Mouse (Mus musculus): Measurements from ENCODE around the gene Ssh1. TPM values are rescaled to one million over a fixed set of nuclear protein-coding genes. Genes with fewer than 3 reads are reported as not detected.

Ssh1 gene
- total and polyA plus RNA-seq, 2 experiments from 2014 or later = 6.8 to 10.0 TPM

- no peak for DNase-seq (ENCODE audit: low spot score)
- Histone ChIP-seq H3K4me2 (ENCODE audit: low read depth, low read length) (no peak overlapping the region), H3K27ac (ENCODE audit: low read depth) (no peak overlapping the region), H3K9ac (replicated peaks; ENCODE audit: low read depth, low read length) (no peak overlapping the region), H3K4me3 (ENCODE audit: low read depth, low read length) (no peak overlapping the region), H3K9me3 (replicated peaks; ENCODE audit: control insufficient read depth, low read length) (no peaks in the 10 kb centered on the region), H3K27me3 (ENCODE audit: control insufficient read depth, insufficient read depth, low read length) (no peaks in the 10 kb centered on the region), H3K36me3 (replicated peaks; ENCODE audit: control insufficient read depth, insufficient read depth, low read length) (no peaks in the 10 kb centered on the region), H3K4me1 (ENCODE audit: control insufficient read depth, insufficient read depth) (no peaks in the 10 kb centered on the region)
- no peak for ATAC-seq (ENCODE audit: insufficient read depth, low read depth)
- TF ChIP-seq EP300 (IDR thresholded peaks at IDR 0.05; ENCODE audit: low read depth) (no peak), CTCF (IDR thresholded peaks at IDR 0.05; ENCODE audit: low read depth) (no peak)
- WGBS = 78% methylated on average over 5 of the region's 5 CpGs
Measured at GRCm38 (mm10) chr5:114005100-114005499, 11.4 kb upstream of the Ssh1 start.

- WGBS = 78% methylated on average over 11 of the region's 11 CpGs
- Histone ChIP-seq H3K4me1 (ENCODE audit: control insufficient read depth, insufficient read depth) (no peaks in the 10 kb centered on the region), H3K27ac (ENCODE audit: low read depth) (no peak overlapping the region), H3K4me2 (ENCODE audit: low read depth, low read length) (no peak overlapping the region), H3K36me3 (replicated peaks; ENCODE audit: control insufficient read depth, insufficient read depth, low read length) (no peaks in the 10 kb centered on the region), H3K9me3 (replicated peaks; ENCODE audit: control insufficient read depth, low read length) (no peaks in the 10 kb centered on the region), H3K9ac (replicated peaks; ENCODE audit: low read depth, low read length) (no peak overlapping the region), H3K27me3 (ENCODE audit: control insufficient read depth, insufficient read depth, low read length) (no peaks in the 10 kb centered on the region), H3K4me3 (ENCODE audit: low read depth, low read length) (no peak overlapping the region)
- no peak for DNase-seq (ENCODE audit: low spot score)
- ATAC-seq (ENCODE audit: insufficient read depth, low read depth) = no peak
- TF ChIP-seq EP300 (IDR thresholded peaks at IDR 0.05; ENCODE audit: low read depth) = no peak
Measured at GRCm38 (mm10) chr5:114004573-114004972, 10.9 kb upstream of the Ssh1 start.

GRCm38 (mm10) chr5:114003542-114003941, 9.8 kb upstream of the Ssh1 start, which contains the start of gene Dao:
Gene Dao (plus strand): TSS chr5:114003703.
- Histone ChIP-seq H3K4me2 (ENCODE audit: low read depth, low read length) (no peak within 1 kb of the TSS), H3K9me3 (replicated peaks; ENCODE audit: control insufficient read depth, low read length) (no peaks in the 10 kb centered on the region), H3K4me1 (ENCODE audit: control insufficient read depth, insufficient read depth) (no peaks in the 10 kb centered on the region), H3K4me3 (ENCODE audit: low read depth, low read length) (no peak within 1 kb of the TSS), H3K27me3 (ENCODE audit: control insufficient read depth, insufficient read depth, low read length) (no peaks in the 10 kb centered on the region), H3K27ac (ENCODE audit: low read depth) (no peak within 1 kb of the TSS), H3K9ac (replicated peaks; ENCODE audit: low read depth, low read length) (no peak within 1 kb of the TSS), H3K36me3 (replicated peaks; ENCODE audit: control insufficient read depth, insufficient read depth, low read length) (no peaks in the 10 kb centered on the region)
- TF ChIP-seq CTCF (IDR thresholded peaks at IDR 0.05; ENCODE audit: low read depth) (no peak), EP300 (IDR thresholded peaks at IDR 0.05; ENCODE audit: low read depth) (no peak)
- DNase-seq (ENCODE audit: low spot score) (no peak), ATAC-seq (ENCODE audit: insufficient read depth, low read depth) (no peak)
- 34% methylated on average over 5 of the region's 5 CpGs for WGBS

- 55% methylated on average over 5 of the region's 5 CpGs for WGBS
- no peaks in the 10 kb centered on the region for H3K9me3 ChIP-seq (replicated peaks; ENCODE audit: control insufficient read depth, low read length)
Measured at GRCm38 (mm10) chr5:113999382-113999781, 5.7 kb upstream of the Ssh1 start.

GRCm38 (mm10) chr5:113996458-113996857, 2.8 kb upstream of the Ssh1 start:
- TF ChIP-seq EP300 (IDR thresholded peaks at IDR 0.05; ENCODE audit: low read depth) (no peak), CTCF (IDR thresholded peaks at IDR 0.05; ENCODE audit: low read depth) (no peak)
- Histone ChIP-seq H3K4me1 (ENCODE audit: control insufficient read depth, insufficient read depth) (peaks cover 13% of the 10 kb centered on the region; the same call in 1 of the 2 replicates), H3K9ac (replicated peaks; ENCODE audit: low read depth, low read length) (no peak overlapping the region), H3K36me3 (replicated peaks; ENCODE audit: control insufficient read depth, insufficient read depth, low read length) (0 out of 2 replicates have a peak, but pooled peaks cover under 1% of the 10 kb centered on the region), H3K4me2 (ENCODE audit: low read depth, low read length) (no peak overlapping the region), H3K9me3 (replicated peaks; ENCODE audit: control insufficient read depth, low read length) (no peaks in the 10 kb centered on the region), H3K27me3 (ENCODE audit: control insufficient read depth, insufficient read depth, low read length) (no peaks in the 10 kb centered on the region), H3K27ac (ENCODE audit: low read depth) (no peak overlapping the region), H3K4me3 (ENCODE audit: low read depth, low read length) (no peak overlapping the region)
- DNase-seq (ENCODE audit: low spot score) (no peak), ATAC-seq (ENCODE audit: insufficient read depth, low read depth) (no peak)
- WGBS = 29% methylated on average over 2 of the region's 2 CpGs

More at GRCm38 (mm10) chr5:113999382-113999781, 5.7 kb upstream of the Ssh1 start:
- Histone ChIP-seq H3K4me3 (ENCODE audit: low read depth, low read length) (no peak overlapping the region), H3K27me3 (ENCODE audit: control insufficient read depth, insufficient read depth, low read length) (no peaks in the 10 kb centered on the region), H3K27ac (ENCODE audit: low read depth) (no peak overlapping the region), H3K4me2 (ENCODE audit: low read depth, low read length) (no peak overlapping the region), H3K4me1 (ENCODE audit: control insufficient read depth, insufficient read depth) (no peaks in the 10 kb centered on the region; the same call in 1 of the 2 replicates), H3K36me3 (replicated peaks; ENCODE audit: control insufficient read depth, insufficient read depth, low read length) (no peaks in the 10 kb centered on the region), H3K9ac (replicated peaks; ENCODE audit: low read depth, low read length) (no peak overlapping the region)
- ATAC-seq (ENCODE audit: insufficient read depth, low read depth) = no peak
- no peak for DNase-seq (ENCODE audit: low spot score)
- no peak for TF ChIP-seq EP300 (IDR thresholded peaks at IDR 0.05; ENCODE audit: low read depth)
- no peak for TF ChIP-seq CTCF (IDR thresholded peaks at IDR 0.05; ENCODE audit: low read depth)

- Histone ChIP-seq H3K27ac (ENCODE audit: low read depth) (peak overlapping the region; percentile 93), H3K9ac (replicated peaks; ENCODE audit: low read depth, low read length) (peak overlapping the region; percentile 73), H3K4me2 (ENCODE audit: low read depth, low read length) (peak overlapping the region; percentile 94), H3K36me3 (replicated peaks; ENCODE audit: control insufficient read depth, insufficient read depth, low read length) (peaks cover 11% of the 10 kb centered on the region; the same call in 1 of the 2 replicates), H3K9me3 (replicated peaks; ENCODE audit: control insufficient read depth, low read length) (no peaks in the 10 kb centered on the region), H3K4me3 (ENCODE audit: low read depth, low read length) (peak overlapping the region; percentile 81), H3K27me3 (ENCODE audit: control insufficient read depth, insufficient read depth, low read length) (no peaks in the 10 kb centered on the region), H3K4me1 (ENCODE audit: control insufficient read depth, insufficient read depth) (peaks cover 16% of the 10 kb centered on the region)
- TF ChIP-seq EP300 (IDR thresholded peaks at IDR 0.05; ENCODE audit: low read depth) = no peak
- TF ChIP-seq CTCF (IDR thresholded peaks at IDR 0.05; ENCODE audit: low read depth) = no peak
- 0% methylated on average over 22 of the region's 22 CpGs for WGBS
- ATAC-seq (ENCODE audit: insufficient read depth, low read depth) (peak; percentile 63), DNase-seq (ENCODE audit: low spot score) (peak; percentile 10)
Measured at GRCm38 (mm10) chr5:113993031-113993486, 635 bp downstream of the Ssh1 start.
